Mouse (Mus musculus) adrenal gland, adult 10 weeks (tissue): ENCODE results near the gene 1500011B03Rik. TPM values are rescaled to one million over a fixed set of nuclear protein-coding genes. Genes with fewer than 3 reads are reported as not detected.

Experiments
- polyA plus RNA-seq: library from polyadenylated mRNA; stranded (reverse); fragments of 350-450 nt; fragmentation: Illumina TruSeq; extraction: RNeasy Lipid Tissue Mini Kit (QIAGEN cat#74804); gene quantifications from one replicate; pipeline ENCODE4 v1.2.3, GENCODE M21; 2014; ENCODE audit warnings: low read depth, low replicate concordance

Gene 1500011B03Rik
- polyA plus RNA-seq, result 49.1 TPM

GRCm38 (mm10) chr5:114822796-114823688 is at the start of gene 1500011B03Rik:
TSS of gene 1500011B03Rik (minus strand) at chr5:114823468.

GRCm38 (mm10) chr5:114858582-114858981 is 35.3 kb upstream of the 1500011B03Rik start, which contains the start of gene Gm9936:
TSS of gene Gm9936 (minus strand) at chr5:114858682.

GRCm38 (mm10) chr5:114853364-114853763 is 30.1 kb upstream of the 1500011B03Rik start, which contains the start of gene 4930519G04Rik:
TSS of gene 4930519G04Rik (plus strand) at chr5:114853664.

GRCm38 (mm10) chr5:114775056-114775979 is 48.0 kb downstream of the 1500011B03Rik start, which contains the start of gene Git2:
TSS of gene Git2 (minus strand) at chr5:114775517.

GRCm38 (mm10) chr5:114774403-114775051 is 48.7 kb downstream of the 1500011B03Rik start, which contains the start of gene Ankrd13a:
TSS of gene Ankrd13a (plus strand) at chr5:114774677.

Other genes with a start within 250 kb of the 1500011B03Rik start
- gene Trpv4, start 165.0 kb downstream of the 1500011B03Rik start, polyA plus RNA-seq, result not detected
- 30.6 TPM for gene Gltp, start 132.5 kb downstream of the 1500011B03Rik start, polyA plus RNA-seq
- 0.82 TPM for gene Tchp, start 115.7 kb downstream of the 1500011B03Rik start, polyA plus RNA-seq
- 46.3 TPM for gene Ankrd13a, start 48.8 kb downstream of the 1500011B03Rik start, polyA plus RNA-seq
- gene Git2, start 48.0 kb downstream of the 1500011B03Rik start, polyA plus RNA-seq, result 19.1 TPM
- not detected for gene 4930519G04Rik, start 30.2 kb upstream of the 1500011B03Rik start, polyA plus RNA-seq
- not detected for gene Gm9936, start 35.2 kb upstream of the 1500011B03Rik start, polyA plus RNA-seq
- gene Oasl2, start 73.5 kb upstream of the 1500011B03Rik start, polyA plus RNA-seq, result 34.3 TPM
- gene Oasl1, start 99.8 kb upstream of the 1500011B03Rik start, polyA plus RNA-seq, result not detected
- 1.5 TPM for gene 2210016L21Rik, start 118.7 kb upstream of the 1500011B03Rik start, polyA plus RNA-seq
- not detected for gene Hnf1a, start 147.6 kb upstream of the 1500011B03Rik start, polyA plus RNA-seq
- gene Sppl3, start 187.7 kb upstream of the 1500011B03Rik start, polyA plus RNA-seq, result 59.7 TPM